21 mouse cellular contexts compared by ENCODE assay signal in the genomic region with DNA sequence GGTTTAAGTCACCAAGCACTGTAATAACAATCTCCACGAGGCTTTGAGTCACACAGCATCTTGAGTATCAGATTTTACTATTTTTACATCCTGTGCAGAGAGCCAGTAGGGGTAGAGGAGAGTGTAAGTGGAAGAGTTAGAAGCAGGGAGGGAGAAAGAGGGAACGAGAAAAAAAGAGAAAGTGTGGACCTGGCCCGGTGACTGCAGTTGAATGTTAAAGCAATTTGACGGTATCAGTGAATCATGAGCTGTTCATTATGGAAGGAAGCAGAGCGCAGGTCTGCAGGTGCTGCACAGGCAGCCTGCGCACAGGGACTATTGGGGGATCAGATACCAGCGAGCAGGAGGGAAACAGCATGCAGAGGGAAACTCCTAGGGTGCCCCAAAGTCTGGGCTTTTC.
DNase-seq lines count a peak whose midpoint lies in the region; ATAC-seq lines count a peak whose summit lies in the region.
"Had no signal": no experiment of that assay in that cellular context is flagged by ENCODE, and none has a peak within 500 bp of the region (broad histone marks: within the 10 kb centered on the region; RNA-seq: fewer than 3 reads in every experiment).

No protein-coding gene starts in this region.

- H3K4me3 ChIP-seq in embryonic facial prominence, embryonic 14.5 days (ENCODE audit: low read depth, low read length), result no peak overlapping the region
- no peak overlapping the region for H3K4me3 ChIP-seq in limb, embryonic 12.5 days (replicated peaks)
- H3K4me3 ChIP-seq in hindbrain, embryonic 10.5 days, result no peak overlapping the region
- H3K4me3 ChIP-seq: embryonic facial prominence, embryonic 15.5 days; erythroblast, embryonic 14.5 days; forebrain, embryonic 10.5 days; forebrain, embryonic 15.5 days; heart, embryonic 10.5 days; intestine, embryonic 15.5 days had no signal

- H3K9ac ChIP-seq in embryonic facial prominence, embryonic 14.5 days (ENCODE audit: low read depth, low read length), result no peak overlapping the region
- no peak overlapping the region for H3K9ac ChIP-seq in limb, embryonic 12.5 days (replicated peaks)
- H3K9ac ChIP-seq: embryonic facial prominence, embryonic 15.5 days; forebrain, embryonic 15.5 days; hindbrain, embryonic 14.5 days; intestine, embryonic 15.5 days had no signal

- no peak overlapping the region; the same call in 1 of the 2 replicates for H3K27ac ChIP-seq in embryonic facial prominence, embryonic 14.5 days (replicated peaks; ENCODE audit: low read depth, low read length)
- peak overlapping the region; percentile 88 for H3K27ac ChIP-seq in limb, embryonic 12.5 days
- H3K27ac ChIP-seq in hindbrain, embryonic 10.5 days, result no peak overlapping the region
- H3K27ac ChIP-seq: embryonic facial prominence, embryonic 15.5 days; forebrain, embryonic 10.5 days; forebrain, embryonic 15.5 days; heart, embryonic 10.5 days; hindbrain, embryonic 14.5 days; intestine, embryonic 15.5 days had no signal

- peak; percentile 59; the same call in 1 of the 2 replicates for ATAC-seq in frontal cortex, adult (ENCODE audit: low TSS enrichment)
- ATAC-seq in embryonic facial prominence, embryonic 14.5 days (ENCODE audit: low read depth), result peak; percentile 73
- ATAC-seq in limb, embryonic 12.5 days (ENCODE audit: insufficient number of reproducible peaks, insufficient read depth, low FRiP score, low TSS enrichment, low read depth), result peak; percentile 91
- ATAC-seq: forebrain, embryonic 15.5 days; intestine, embryonic 15.5 days had no signal

- H3K4me2 ChIP-seq in embryonic facial prominence, embryonic 14.5 days (ENCODE audit: low read depth, low read length), result no peak overlapping the region
- H3K4me2 ChIP-seq in limb, embryonic 12.5 days, result no peak overlapping the region
- H3K4me2 ChIP-seq: embryonic facial prominence, embryonic 15.5 days; forebrain, embryonic 15.5 days; hindbrain, embryonic 14.5 days; intestine, embryonic 15.5 days had no signal

- no peaks in the 10 kb centered on the region for H3K36me3 ChIP-seq in embryonic facial prominence, embryonic 14.5 days (ENCODE audit: control insufficient read depth, insufficient read depth, low read length)
- H3K36me3 ChIP-seq in limb, embryonic 12.5 days, result no peaks in the 10 kb centered on the region
- no peaks in the 10 kb centered on the region for H3K36me3 ChIP-seq in hindbrain, embryonic 10.5 days
- H3K36me3 ChIP-seq: embryonic facial prominence, embryonic 15.5 days; forebrain, embryonic 10.5 days; forebrain, embryonic 15.5 days; heart, embryonic 10.5 days; intestine, embryonic 15.5 days had no signal

- no peaks in the 10 kb centered on the region for H3K27me3 ChIP-seq in embryonic facial prominence, embryonic 14.5 days (replicated peaks; ENCODE audit: control insufficient read depth, insufficient read depth, low read length)
- no peaks in the 10 kb centered on the region for H3K27me3 ChIP-seq in limb, embryonic 12.5 days
- no peaks in the 10 kb centered on the region for H3K27me3 ChIP-seq in hindbrain, embryonic 10.5 days (ENCODE audit: insufficient read depth, poor library complexity, severe bottlenecking)
- H3K27me3 ChIP-seq: embryonic facial prominence, embryonic 15.5 days; forebrain, embryonic 15.5 days; intestine, embryonic 15.5 days had no signal

- peaks cover 30% of the 10 kb centered on the region for H3K4me1 ChIP-seq in embryonic facial prominence, embryonic 14.5 days (ENCODE audit: control insufficient read depth, insufficient read depth, low read length)
- peaks cover 24% of the 10 kb centered on the region for H3K4me1 ChIP-seq in limb, embryonic 12.5 days (replicated peaks)
- H3K4me1 ChIP-seq in hindbrain, embryonic 10.5 days (replicated peaks), result peaks cover 9% of the 10 kb centered on the region; the same call in 1 of the 2 replicates
- H3K4me1 ChIP-seq: forebrain, embryonic 15.5 days; heart, embryonic 10.5 days had no signal

- H3K9me3 ChIP-seq in embryonic facial prominence, embryonic 14.5 days (ENCODE audit: control insufficient read depth, low read length), result no peaks in the 10 kb centered on the region
- no peaks in the 10 kb centered on the region for H3K9me3 ChIP-seq in limb, embryonic 12.5 days
- no peaks in the 10 kb centered on the region for H3K9me3 ChIP-seq in hindbrain, embryonic 10.5 days
- H3K9me3 ChIP-seq: embryonic facial prominence, embryonic 15.5 days; forebrain, embryonic 10.5 days; forebrain, embryonic 15.5 days; heart, embryonic 10.5 days; intestine, embryonic 15.5 days had no signal

- WGBS in embryonic facial prominence, embryonic 14.5 days, result 31% methylated on average over 7 of the region's 7 CpGs
- WGBS in limb, embryonic 12.5 days, result 31% methylated on average over 7 of the region's 7 CpGs
- WGBS in hindbrain, embryonic 10.5 days, result 69% methylated on average over 7 of the region's 7 CpGs

- no peak for DNase-seq in frontal cortex, postnatal 25 days (ENCODE audit: low spot score in 2 of 2)
- peak; percentile 45 for DNase-seq in brain, adult 2 months (ENCODE audit: low read depth, low spot score)
- peak; percentile 48 for DNase-seq in embryonic facial prominence, embryonic 14.5 days (ENCODE audit: low spot score)
- no peak for DNase-seq in right cerebral cortex, adult 18-20 months
- no peak for DNase-seq in lung, adult 18-20 months
- DNase-seq in hindbrain, embryonic 10.5 days (ENCODE audit: low spot score), result no peak
- DNase-seq: adrenal gland, postnatal 14 days; cerebellum, adult 2 months; cerebellum, postnatal 10 days; gastrocnemius, postnatal 36 days; heart, adult 18-20 months; heart, postnatal 14 days had no signal

Comparison
In these comparisons a context has a peak if more than half of its experiments do, and no peak if none do; other contexts are left out.
1. DNase-seq: peak in brain, adult 2 months (single experiment) and embryonic facial prominence, embryonic 14.5 days (single experiment); none in frontal cortex, postnatal 25 days (0 of 2), right cerebral cortex, adult 18-20 months (single experiment), lung, adult 18-20 months (0 of 2) and hindbrain, embryonic 10.5 days (single experiment).
2. Peak in every context shown above with its lines, with median percentiles within 50 percentile points of each other: ATAC-seq.